Mouse (Mus musculus): ENCODE data around the gene Glmp.
"Not testable (repeated sequence)": the region's sequence is repeated elsewhere in the genome, so short reads cannot be mapped to it uniquely, and the experiment has no call there.

Glmp gene

DNA sequence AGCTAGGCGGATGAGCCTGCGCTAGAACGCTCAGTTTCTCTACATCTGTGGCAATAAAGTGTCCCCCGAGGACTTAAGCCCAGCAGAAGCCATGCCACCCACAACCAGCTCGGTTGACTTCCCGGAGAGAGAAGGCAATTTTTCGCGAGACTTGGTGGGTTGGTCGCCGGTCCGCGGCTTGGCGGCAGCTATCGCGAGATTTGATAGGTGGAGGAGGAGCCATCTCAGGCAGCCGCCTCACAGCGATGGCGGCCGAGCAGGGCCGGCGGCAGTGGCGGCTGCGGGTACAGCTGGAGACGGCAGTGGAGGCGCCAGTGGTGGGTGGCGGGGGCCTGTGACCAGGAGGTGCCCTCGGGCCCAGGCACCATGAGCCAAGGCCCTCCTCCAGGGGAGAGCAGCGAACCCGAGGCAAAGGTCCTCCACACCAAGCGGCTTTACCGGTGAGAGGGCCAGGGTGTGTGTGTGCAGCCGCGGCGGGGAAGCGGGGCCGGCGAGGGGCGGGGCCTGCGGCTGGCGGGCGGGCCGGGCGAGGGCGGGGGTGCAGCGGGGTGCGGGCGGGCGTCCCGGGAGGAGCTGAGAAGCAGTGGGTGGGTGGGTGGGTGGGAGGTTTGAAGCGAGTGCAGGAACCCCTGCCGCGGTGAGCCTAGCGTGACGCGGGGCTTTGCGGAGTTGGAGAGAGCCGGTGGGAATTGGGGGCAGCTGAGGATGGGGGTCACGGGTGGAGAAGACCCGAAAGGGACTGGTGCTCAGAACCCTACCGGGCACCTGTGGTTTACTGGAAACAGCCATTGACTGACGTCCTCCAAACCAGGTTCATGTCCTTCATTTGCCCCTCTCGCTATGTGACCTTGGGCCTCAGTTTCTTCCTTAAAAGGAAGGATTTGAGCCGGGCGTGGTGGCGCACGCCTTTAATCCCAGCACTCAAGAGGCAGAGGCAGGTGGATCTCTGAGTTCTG, 11.5 kb downstream of the Glmp start, which contains the start of the genes Tmem79 and Smg5:
Gene Tmem79 (minus strand): TSS at position 91 of the 956 bp plus-strand sequence.
Gene Smg5 (plus strand): TSS at position 203 of the 956 bp plus-strand sequence.
- peak; percentile 98 for DNase-seq (ENCODE audit: low read depth, low spot score)

DNA sequence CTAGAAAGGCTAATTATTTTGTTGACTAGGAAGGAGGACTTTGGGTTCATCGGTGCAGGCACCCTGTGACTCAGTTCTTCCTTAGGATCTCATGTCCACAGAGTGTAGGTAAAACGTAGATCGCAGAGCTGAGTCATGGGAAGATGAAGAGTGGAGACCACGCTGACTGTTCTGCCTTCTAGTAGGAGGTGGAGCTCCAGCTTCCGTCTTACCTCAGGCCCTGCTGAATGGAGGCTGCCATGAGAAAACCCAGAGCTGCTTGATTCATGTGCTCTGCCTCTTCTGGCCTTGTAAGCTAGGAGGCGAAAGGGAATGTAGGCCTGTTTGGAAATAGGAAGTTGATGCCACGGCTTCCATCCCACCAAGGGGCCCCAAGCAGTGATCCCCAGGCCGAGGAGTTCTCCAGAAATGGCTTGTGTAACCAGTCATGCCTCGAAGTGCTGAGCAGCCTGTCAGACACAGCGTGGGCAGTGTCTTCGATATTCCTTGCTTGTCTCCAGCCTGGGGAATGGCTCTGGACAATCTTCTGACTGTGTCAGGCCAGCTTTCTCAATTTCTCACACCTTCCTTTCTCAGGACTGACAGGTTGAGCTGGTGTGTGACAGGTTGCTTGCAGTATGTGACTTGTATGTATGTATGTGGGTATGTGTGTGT, 12.7 kb downstream of the Glmp start:
- DNase-seq (ENCODE audit: low read depth, low spot score): peak; percentile 61

DNA sequence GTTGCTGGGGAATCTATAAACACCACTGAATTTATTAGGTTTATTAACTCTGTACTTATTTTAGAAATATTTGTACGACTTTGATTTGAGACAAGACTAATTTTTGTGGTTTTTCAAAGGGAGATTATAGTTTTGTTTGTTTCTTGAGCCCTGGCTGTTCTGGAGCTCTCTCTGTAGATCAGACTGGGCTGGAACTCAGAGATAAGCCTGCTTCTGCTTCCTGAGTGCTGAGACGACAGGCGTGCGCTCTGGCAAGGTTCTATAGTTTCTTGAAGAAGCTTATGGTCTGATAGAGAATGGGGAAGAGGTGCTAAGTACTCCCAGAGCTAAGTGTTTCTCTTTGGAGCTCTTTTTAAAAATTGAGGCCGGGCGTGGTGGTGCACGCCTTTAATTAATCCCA, 13.5 kb downstream of the Glmp start:
- DNase-seq (ENCODE audit: low read depth, low spot score): no peak

- DNase-seq (ENCODE audit: low read depth, low spot score): no peak
These were observed 14.2 kb downstream of the Glmp start for GRCm38 (mm10) chr3:88339006-88339405.

GRCm38 (mm10) chr3:88350732-88351131, 25.9 kb downstream of the Glmp start:
- DNase-seq (ENCODE audit: low read depth, low spot score): no peak

GRCm38 (mm10) chr3:88352907-88353306, 28.1 kb downstream of the Glmp start:
- DNase-seq (ENCODE audit: low read depth, low spot score): no peak

- no peak for DNase-seq (ENCODE audit: low read depth, low spot score)
These were observed 29.8 kb downstream of the Glmp start for GRCm38 (mm10) chr3:88354396-88355165.

GRCm38 (mm10) chr3:88359584-88359983, 34.8 kb downstream of the Glmp start:
- DNase-seq (ENCODE audit: low read depth, low spot score): no peak

- DNase-seq (ENCODE audit: low read depth, low spot score): no peak
These were observed 35.2 kb downstream of the Glmp start for GRCm38 (mm10) chr3:88359989-88360388.

DNA sequence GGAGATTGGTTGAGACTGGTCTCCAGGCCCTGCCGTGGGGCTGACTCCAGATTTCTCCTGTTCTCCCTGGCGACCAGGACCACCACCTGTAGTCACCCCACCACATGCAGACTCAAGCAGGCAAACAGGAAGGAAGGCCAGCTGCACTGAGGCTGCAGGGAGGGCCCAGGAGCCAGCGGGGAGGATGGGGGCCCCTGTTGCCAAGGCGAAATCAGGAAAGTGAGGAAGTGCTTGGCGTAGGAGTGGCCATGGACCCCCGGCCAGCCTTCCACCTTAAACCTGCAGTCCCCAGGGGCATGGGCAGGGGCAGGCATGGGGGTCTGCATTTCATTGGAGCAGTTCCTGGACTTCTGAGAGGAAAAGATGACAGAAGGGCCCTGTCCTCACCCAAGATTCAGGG, 36.3 kb downstream of the Glmp start:
- no peak for DNase-seq (ENCODE audit: low read depth, low spot score)

DNA sequence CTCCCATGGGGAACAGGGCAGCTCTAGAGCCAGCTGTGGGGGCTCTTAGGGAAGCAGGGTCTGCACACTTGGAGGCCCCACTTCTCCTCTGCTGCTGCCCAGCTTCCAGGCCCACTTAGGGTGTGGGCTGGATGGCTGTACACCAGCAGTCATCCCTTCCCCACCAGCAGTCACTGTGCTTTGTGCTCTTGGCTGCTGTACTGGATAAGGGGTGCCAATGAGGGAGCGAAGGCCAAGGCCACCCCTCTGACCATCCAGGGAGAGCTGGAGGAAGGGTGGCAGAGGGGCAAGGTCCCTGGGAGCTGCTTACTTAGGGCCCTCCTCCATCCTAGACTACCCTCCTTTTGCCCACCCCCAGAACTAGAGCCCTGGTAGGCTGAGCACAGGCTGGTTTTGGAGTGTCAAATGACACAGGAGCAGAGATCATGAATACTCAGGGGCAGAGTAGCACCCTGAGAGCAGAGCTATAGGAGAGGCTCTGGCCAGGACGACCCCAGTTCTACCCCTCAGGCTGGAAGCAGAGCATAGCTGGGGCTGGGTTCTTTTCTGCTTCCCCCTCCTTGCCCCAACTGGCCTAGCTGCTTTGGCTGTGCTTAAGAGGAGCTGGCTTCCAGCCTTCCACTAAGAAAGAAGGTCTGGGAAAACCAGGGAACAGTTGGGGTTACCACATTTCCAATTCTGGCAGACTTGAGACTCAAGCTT, 36.9 kb downstream of the Glmp start:
- DNase-seq (ENCODE audit: low read depth, low spot score): no peak

GRCm38 (mm10) chr3:88363700-88364099, 38.9 kb downstream of the Glmp start:
- no peak for DNase-seq (ENCODE audit: low read depth, low spot score)

DNA sequence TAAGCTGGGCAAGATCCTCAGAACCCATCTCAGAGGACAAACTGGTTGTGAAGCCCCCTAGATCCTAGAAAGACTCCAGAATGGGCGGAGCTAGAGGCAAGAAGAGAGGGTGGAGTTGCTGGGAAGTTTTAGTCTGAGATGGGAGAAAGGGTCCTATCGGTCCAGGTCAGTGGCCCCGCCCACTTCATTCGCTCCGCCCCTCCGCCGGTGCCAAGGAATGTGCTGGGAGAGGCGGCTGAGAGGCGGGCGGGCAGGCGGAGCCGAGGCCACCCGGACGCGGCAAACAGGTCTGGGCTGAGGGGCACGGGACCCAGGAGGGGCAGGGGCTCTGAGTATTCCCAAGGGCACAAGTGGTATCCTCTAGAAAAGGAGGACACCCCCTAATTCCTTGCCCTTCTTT, 39.5 kb downstream of the Glmp start, which contains the start of gene Paqr6:
Gene Paqr6 (plus strand): TSS at position 248 of the 400 bp plus-strand sequence.
- DNase-seq (ENCODE audit: low read depth, low spot score): peak; percentile 94

DNA sequence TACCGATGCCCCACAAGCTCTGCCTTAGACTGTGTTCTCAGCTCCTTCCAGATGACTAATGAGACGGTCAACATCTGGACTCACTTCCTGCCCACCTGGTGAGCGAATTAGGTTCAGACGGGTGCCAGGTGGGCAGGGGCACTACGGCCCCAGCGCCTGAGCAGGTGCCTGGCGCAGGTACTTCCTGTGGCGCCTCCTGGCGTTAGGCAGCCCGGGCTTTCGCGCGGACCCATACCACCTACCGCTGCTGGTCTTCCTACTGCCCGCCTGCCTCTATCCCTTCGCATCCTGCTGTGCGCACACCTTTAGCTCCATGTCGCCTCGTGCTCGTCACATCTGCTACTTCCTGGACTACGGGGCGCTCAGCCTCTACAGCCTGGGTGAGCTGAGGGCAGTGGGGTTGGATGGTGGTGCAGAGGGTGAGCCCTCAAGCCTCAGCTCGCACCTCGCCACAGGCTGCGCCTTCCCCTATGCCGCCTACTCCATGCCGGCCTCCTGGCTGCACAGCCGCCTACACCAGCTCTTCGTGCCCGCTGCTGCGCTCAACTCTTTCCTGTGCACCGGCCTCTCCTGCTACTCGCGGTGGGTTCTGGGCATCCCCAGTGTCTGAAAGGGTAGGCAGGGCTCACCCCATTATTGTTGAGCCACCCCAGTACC, 41.0 kb downstream of the Glmp start:
- DNase-seq (ENCODE audit: low read depth, low spot score): peak; percentile 49

GRCm38 (mm10) chr3:88366830-88367428, 42.1 kb downstream of the Glmp start:
- DNase-seq (ENCODE audit: low read depth, low spot score): peak; percentile 63

GRCm38 (mm10) chr3:88367517-88367916, 42.7 kb downstream of the Glmp start:
- DNase-seq (ENCODE audit: low read depth, low spot score): not testable (repeated sequence)

DNA sequence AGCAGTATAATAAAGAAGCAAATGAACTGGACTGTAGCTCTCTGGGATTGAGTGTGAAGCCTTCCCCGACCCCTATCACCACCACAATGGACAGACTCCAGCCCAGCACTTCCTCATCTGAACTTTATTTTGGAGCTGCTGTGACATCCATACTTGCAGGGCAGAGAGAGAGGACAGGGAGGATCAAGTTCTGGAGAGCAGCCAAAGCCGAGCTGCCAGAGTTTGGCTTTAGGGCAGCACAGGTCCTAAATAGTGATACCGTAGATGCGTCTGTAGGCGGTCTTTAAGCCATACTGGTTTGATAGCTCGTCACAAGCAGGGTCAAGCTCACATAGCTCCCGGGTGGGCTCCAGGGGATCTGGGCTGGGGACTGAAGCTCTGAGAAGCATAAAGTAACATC, 43.7 kb downstream of the Glmp start:
- not testable (repeated sequence) for DNase-seq (ENCODE audit: low read depth, low spot score)

GRCm38 (mm10) chr3:88372643-88373042, 47.8 kb downstream of the Glmp start, which contains the start of gene Bglap3:
Bglap3 (minus strand) TSS chr3:88372743.
- not testable (repeated sequence) for DNase-seq (ENCODE audit: low read depth, low spot score)

DNA sequence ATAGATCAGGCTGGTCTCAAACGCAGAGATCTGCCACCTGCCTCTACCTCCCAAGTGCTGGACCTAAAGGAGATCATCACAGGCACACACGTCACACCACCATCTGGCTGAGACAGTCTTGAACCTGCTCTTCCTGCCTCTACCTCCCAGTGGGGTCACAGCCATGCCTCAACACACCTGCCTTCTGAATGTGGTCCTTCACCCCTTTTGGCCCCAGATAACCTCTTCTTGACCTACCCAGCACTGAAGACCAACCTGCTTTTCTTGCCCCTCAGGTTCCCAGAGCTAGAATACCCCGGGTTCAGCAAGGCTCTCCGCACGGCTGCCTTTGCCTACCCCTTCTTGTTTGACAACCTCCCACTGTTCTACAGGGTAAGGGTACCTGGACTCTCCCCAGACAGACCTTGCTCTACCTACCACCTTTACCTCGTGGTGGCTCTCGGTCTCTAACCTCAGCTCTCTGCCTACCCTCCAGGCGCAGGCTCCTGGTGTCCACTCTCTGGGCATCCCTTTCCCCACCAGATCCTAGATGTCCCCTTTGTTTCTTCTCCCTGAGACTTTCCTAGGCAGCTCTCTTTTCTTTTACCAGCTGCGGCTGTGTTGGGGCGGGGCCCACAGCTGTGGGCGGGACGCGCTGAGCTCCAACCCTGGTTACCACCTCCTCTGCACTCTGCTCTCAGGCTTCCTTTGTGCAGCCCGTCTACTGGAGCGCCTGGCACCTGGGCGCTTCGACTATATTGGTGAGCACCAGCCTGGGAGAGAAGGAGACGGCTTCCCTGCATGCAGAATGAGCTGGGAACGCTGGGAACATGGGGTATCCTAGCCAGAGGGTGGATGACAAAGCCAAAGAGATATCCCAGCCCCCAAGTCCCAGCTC, 51.2 kb downstream of the Glmp start:
- DNase-seq (ENCODE audit: low read depth, low spot score): peak; percentile 79
